Mouse (Mus musculus) liver, embryonic 18 days (tissue): ENCODE results near the gene Pgghg. TPM values are rescaled to one million over a fixed set of nuclear protein-coding genes. Genes with fewer than 3 reads are reported as not detected.

Experiments used
- polyA plus RNA-seq: library from polyadenylated mRNA; depleted of rRNA; stranded (reverse); fragments of >200 nt; gene quantifications from 2 replicates; pipeline ENCODE4 v1.2.3, GENCODE M21; 2012; rRNA removed

The Pgghg gene
- 12.3 and 13.2 TPM in 2 replicates for polyA plus RNA-seq

DNA sequence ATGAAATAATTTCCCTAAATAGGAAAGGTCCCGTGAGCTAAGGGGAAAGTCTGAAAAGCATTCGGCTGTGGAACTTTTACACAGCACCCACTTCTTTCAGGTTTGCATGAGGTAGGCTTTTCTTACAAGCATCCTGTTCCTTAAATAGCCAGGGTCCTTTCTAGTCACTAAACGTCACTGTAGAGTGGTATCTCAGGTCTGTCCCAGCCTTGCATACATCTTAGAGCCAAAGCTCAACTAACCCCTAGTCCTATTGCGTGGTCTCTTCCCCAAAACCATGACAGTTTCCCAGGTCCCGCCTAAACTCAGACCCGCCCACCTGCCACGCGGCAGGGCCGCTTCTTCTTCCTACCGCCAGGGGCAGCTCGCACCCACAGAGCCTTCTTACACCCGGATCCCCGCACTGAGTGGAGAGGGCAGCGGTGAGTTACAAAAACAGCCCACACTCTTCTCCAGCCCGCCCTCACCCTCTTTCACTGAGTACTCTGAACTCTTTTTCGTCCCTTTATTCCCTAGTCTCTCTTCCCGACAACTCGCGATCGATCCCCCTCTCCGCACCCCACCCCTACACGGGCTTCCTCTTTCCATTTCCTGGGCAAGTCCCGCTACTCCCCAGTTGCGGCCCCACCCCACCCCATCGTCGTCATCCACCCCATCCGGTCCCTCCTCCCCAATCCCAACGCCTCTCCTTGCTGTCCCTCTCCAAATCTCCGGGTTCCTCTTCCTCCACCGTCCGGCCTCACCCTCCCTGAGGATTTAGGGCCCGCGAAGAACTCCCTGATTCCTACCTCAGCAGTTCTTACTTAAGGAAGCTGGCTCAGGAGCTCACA lies at the start of gene Pgghg:
Gene Pgghg, plus strand, starts transcription at position 170 of the 830 bp plus-strand sequence.

DNA sequence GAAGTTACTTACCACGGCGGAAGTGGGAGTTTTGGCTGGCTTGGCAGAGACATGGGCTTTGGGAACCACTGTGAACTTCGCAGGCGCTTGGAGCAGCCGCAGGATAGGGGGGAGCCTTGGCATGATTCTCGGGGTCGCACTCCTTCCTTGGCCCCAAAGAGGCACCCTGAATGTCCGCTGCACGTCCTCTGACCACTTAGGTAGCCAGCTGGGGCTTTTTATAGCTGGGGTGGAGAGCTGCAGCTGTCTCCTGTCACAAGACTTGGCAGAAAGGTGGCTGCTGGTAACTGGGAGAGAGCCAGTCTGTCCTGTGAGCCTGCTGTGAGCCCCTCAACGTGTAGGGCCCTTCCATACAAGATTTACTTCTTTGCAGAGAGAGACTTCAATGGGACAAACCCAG lies 41.0 kb upstream of the Pgghg start, which contains the start of gene Cox8b:
Gene Cox8b, minus strand, starts transcription at position 227 of the 400 bp plus-strand sequence.

DNA sequence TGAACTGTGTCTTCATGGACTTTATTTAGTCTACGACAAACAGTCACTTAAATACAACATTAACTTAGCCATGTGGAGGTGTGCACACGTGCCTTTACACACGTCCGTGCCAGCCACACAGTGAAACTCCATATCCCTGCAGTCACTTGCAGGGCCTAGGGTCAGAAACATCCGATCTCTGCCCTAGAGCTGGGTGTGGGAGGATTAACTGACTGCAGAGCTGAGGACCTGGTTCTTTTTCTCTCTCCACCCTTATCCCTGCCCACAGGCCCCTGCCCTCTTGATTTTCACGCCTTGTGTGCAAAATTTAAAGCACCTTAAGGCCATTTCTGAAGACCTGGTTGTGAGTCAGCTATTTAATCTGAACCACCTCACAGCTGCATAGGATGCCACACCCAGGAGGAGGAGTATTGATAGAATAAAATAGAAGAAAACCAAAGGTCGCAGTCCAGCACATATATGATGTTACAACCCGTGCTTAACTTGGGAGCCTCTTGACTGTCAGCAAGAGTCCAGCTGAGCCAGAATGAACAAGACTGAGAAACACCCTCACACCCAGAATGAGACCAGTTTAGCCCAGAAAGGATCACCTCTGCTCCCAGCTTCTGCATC lies 20.7 kb upstream of the Pgghg start, which contains the start of gene Nlrp6:
Gene Nlrp6, plus strand, starts transcription at position 485 of the 612 bp plus-strand sequence.

DNA sequence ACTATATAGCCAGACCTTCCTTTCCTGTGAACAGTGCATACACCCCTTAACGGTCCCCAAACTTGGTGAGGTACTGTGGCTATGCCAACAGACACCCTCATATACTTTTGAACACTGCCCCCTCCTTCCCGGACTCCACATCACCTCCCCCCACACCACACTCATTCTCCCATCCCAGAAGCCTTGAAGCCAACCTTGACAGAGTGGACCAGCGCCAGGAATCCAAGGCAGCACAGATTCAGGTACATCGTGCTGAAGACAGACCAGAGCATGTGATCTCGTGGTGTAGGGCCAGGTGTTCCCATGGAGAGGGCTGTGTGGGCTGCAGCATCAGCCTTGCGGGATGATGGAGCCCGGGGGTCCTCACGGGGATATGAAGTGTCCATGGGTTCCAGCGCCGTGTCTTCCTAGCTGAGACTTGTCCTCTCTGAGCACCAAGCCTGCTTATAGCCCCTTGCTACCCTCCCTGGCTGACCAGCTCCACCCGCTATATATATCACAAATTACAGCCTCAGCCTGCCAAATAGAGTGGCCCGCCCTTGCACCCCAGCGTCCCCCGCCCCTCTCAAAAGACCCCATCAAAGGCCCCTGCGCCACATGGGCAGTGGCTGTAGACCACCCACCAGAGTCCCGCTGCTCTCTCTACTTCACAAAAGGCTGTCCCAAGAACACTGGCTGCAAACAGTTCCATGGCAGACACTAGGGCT lies 8.8 kb downstream of the Pgghg start, which contains the start of gene Ifitm5:
Gene Ifitm5, minus strand, starts transcription at position 468 of the 707 bp plus-strand sequence.

DNA sequence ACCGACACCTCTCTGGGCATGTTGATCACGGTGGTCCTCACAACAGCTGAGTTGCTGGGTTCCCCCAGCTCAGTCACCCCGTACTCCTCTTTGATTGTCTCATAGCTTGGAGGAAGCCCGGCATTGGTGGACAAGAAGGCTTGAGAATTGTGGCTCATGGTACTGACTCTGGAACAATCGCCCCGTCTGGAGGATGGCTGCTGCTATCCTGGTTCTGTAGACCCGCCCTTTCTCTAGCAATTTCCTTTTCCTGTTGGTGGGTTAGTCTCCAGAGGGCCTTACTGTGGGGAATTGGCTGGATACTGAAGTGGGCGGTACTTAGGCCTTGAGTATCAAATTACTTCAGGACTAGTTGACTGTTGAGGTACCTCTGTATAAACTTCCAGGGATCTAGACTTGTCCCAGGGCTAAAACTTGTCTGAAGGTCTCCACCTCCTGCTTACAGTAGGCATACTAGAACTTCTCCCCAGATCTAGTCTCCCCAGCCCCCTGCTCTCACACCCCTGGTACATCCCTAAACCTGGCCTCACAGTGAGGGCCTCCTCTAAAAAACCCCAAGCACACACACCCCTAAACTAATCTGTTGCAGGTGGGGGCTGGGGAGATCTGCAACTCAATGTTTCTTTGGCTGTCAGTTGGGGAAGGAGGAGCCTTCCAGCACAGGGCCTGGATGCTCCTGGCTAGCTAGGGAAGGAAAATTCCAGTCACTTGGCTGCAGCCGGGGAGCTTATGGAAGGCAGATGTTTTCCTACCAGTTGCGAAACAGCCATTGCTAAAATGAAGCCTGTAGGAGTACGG lies 14.8 kb downstream of the Pgghg start, which contains the start of the genes Gm45717 and Ifitm2:
Gene Gm45717, minus strand, starts transcription at position 180 of the 798 bp plus-strand sequence.
Gene Ifitm2, minus strand, starts transcription at position 230 of the 798 bp plus-strand sequence.

DNA sequence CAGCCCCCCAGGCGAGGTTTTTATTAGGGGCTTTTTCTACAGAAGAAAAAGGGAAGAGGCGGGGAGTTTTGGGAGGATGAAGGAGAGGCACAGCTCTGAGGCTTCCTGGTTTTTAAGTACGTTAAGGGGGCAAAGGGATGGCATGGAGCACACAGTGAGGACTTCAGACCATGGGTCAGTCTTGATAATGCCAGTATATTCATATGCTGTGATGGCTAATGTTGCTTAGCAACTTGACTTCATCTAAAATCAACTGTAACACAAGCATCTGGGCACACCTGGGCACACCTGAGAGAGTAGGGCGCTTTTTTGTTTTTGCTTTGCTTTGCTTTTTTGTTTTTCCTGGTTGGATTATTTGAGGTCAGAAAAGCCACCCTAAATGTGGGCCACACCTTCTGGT lies 25.7 kb downstream of the Pgghg start, which contains the start of gene Ifitm1:
Gene Ifitm1, plus strand, starts transcription at position 301 of the 400 bp plus-strand sequence.

Other genes starting within 250 kb of the Pgghg start
- gene Olfr541, start 244.1 kb upstream of the Pgghg start, polyA plus RNA-seq, result not detected in 2 replicates
- gene Cyp2e1, start 177.7 kb upstream of the Pgghg start, polyA plus RNA-seq, result 60.5 and 91.1 TPM in 2 replicates
- gene Syce1, start 153.5 kb upstream of the Pgghg start, polyA plus RNA-seq, result 0.06 and 0.07 TPM in 2 replicates
- 0.17 and 0.21 TPM in 2 replicates for gene Zfp941, start 119.2 kb upstream of the Pgghg start, polyA plus RNA-seq
- gene Urah, start 106.4 kb upstream of the Pgghg start, polyA plus RNA-seq, result 112 and 142 TPM in 2 replicates
- gene Scgb1c1, start 95.8 kb upstream of the Pgghg start, polyA plus RNA-seq, result not detected in 2 replicates
- not detected in 2 replicates for gene Odf3, start 93.6 kb upstream of the Pgghg start, polyA plus RNA-seq
- gene Gm45785, start 85.1 kb upstream of the Pgghg start, polyA plus RNA-seq, result not detected in 2 replicates
- 17.1 and 20.2 TPM in 2 replicates for gene Ric8a, start 84.4 kb upstream of the Pgghg start, polyA plus RNA-seq
- 18.5 TPM in 2 replicates for gene Bet1l, start 83.8 kb upstream of the Pgghg start, polyA plus RNA-seq
- gene Psmd13, start 59.4 kb upstream of the Pgghg start, polyA plus RNA-seq, result 36.4 TPM in 2 replicates
- 46.5 and 51.9 TPM in 2 replicates for gene Sirt3, start 59.1 kb upstream of the Pgghg start, polyA plus RNA-seq
- gene Cox8b, start 40.9 kb upstream of the Pgghg start, polyA plus RNA-seq, result 0.19 and 0.20 TPM in 2 replicates
- gene Nlrp6, start 20.5 kb upstream of the Pgghg start, polyA plus RNA-seq, result 61.4 and 61.9 TPM in 2 replicates
- gene Ifitm5, start 8.9 kb downstream of the Pgghg start, polyA plus RNA-seq, result 0.67 and 0.85 TPM in 2 replicates
- 0.14 TPM in 1 of 2 replicates, not detected in the other for gene Gm45717, start 14.5 kb downstream of the Pgghg start, polyA plus RNA-seq
- 552 and 564 TPM in 2 replicates for gene Ifitm2, start 14.6 kb downstream of the Pgghg start, polyA plus RNA-seq
- 53.0 and 54.4 TPM in 2 replicates for gene Ifitm1, start 25.8 kb downstream of the Pgghg start, polyA plus RNA-seq
- gene Ifitm3, start 69.4 kb downstream of the Pgghg start, polyA plus RNA-seq, result 164 and 239 TPM in 2 replicates
- 193 and 325 TPM in 2 replicates for gene Ifitm6, start 76.5 kb downstream of the Pgghg start, polyA plus RNA-seq
- not detected in 2 replicates for gene Gm17387, start 87.7 kb downstream of the Pgghg start, polyA plus RNA-seq
- gene B4galnt4, start 119.7 kb downstream of the Pgghg start, polyA plus RNA-seq, result 0.46 and 0.61 TPM in 2 replicates
- 0.74 and 0.85 TPM in 2 replicates for gene Pkp3, start 136.8 kb downstream of the Pgghg start, polyA plus RNA-seq
- 17.1 and 19.8 TPM in 2 replicates for gene Sigirr, start 159.2 kb downstream of the Pgghg start, polyA plus RNA-seq
- 7.8 and 10.3 TPM in 2 replicates for gene Ano9, start 176.4 kb downstream of the Pgghg start, polyA plus RNA-seq
- 41.9 and 44.3 TPM in 2 replicates for gene Ptdss2, start 181.0 kb downstream of the Pgghg start, polyA plus RNA-seq
- gene Rnh1, start 231.5 kb downstream of the Pgghg start, polyA plus RNA-seq, result 45.4 and 45.9 TPM in 2 replicates